Mouse (Mus musculus): Measurements from ENCODE around the gene Tom1l2. TPM values are rescaled to one million over a fixed set of nuclear protein-coding genes. Genes with fewer than 3 reads are reported as not detected.

The Tom1l2 gene
- total and polyA plus RNA-seq, 3 experiments = 4.8 to 10.4 (median 10.4) TPM

GRCm38 (mm10) chr11:60280429-60281414 is 72.0 kb downstream of the Tom1l2 start:
- no peaks in the 10 kb centered on the region for H3K9me3 ChIP-seq (replicated peaks; ENCODE audit: low read length)
- no peaks in the 10 kb centered on the region for H3K27me3 ChIP-seq (replicated peaks)
- no peak overlapping the region for H3K9ac ChIP-seq (ENCODE audit: insufficient read depth, low read depth)
- dilution Hi-C loops (cut with MboI; ENCODE audit: extremely low pct_ligation_motif_present, extremely low pct_unique_long_range_greater_than_20kb, low sequenced_read_pairs) (no loop called here), in situ Hi-C loops (cut with MboI; ENCODE audit: low pct_ligation_motif_present, low pct_unique_long_range_greater_than_20kb, low sequenced_read_pairs) (no loop called here)
- no peak overlapping the region for H3K4me2 ChIP-seq (ENCODE audit: insufficient read depth, low read depth, poor library complexity, severe bottlenecking)
- H3K4me1 ChIP-seq (ENCODE audit: control insufficient read depth in 1 of 2, insufficient read depth in 2 of 2) = peaks cover 0 to 12% of the 10 kb centered on the region in 2 experiments; a peak in 1 of 4 replicates
- no peak for DNase-seq (ENCODE audit: extremely low read depth)
- no peaks in the 10 kb centered on the region for H3K79me2 ChIP-seq (replicated peaks; ENCODE audit: control insufficient read depth, extremely low read depth, insufficient read depth, poor library complexity, severe bottlenecking)
- peaks cover 4 to 15% of the 10 kb centered on the region in 2 experiments for H3K36me3 ChIP-seq (replicated peaks in 1 of 2; ENCODE audit: control insufficient read depth in 1 of 2, insufficient read depth in 1 of 2, low read length in 1 of 2)
- no peak overlapping the region for H3K4me3 ChIP-seq (replicated peaks in 1 of 3; ENCODE audit: low read depth in 2 of 3, low read length in 2 of 3, poor library complexity in 1 of 3)
- H3K27ac ChIP-seq (ENCODE audit: insufficient read depth, low read depth) = no peak overlapping the region
- TF ChIP-seq CHD1 (IDR thresholded peaks at IDR 0.05; ENCODE audit: low read depth, low read length) (no peak), CTCF (conservative IDR thresholded peaks at IDR 0.05 in 1 of 2, IDR thresholded peaks at IDR 0.05 in 1 of 2; ENCODE audit: low read depth in 2 of 2, low read length in 2 of 2) (no peak), CHD2 (IDR thresholded peaks at IDR 0.05; ENCODE audit: low read length) (no peak), BHLHE40 (IDR thresholded peaks at IDR 0.05; ENCODE audit: low read depth, low read length) (no peak), ZKSCAN1 (IDR thresholded peaks at IDR 0.05; ENCODE audit: borderline replicate concordance, low read depth, low read length) (no peak), TCF12 (IDR thresholded peaks at IDR 0.05; ENCODE audit: low read depth, low read length) (no peak), UBTF (IDR thresholded peaks at IDR 0.05; ENCODE audit: low read depth, low read length) (no peak), MEF2A (IDR thresholded peaks at IDR 0.05; ENCODE audit: borderline replicate concordance, low read depth, low read length) (no peak), NELFE (IDR thresholded peaks at IDR 0.05; ENCODE audit: low read depth, low read length) (no peak), MAFK (IDR thresholded peaks at IDR 0.05; ENCODE audit: insufficient replicate concordance, low read length) (no peak), TBP (conservative IDR thresholded peaks at IDR 0.05; ENCODE audit: low read depth, low read length) (no peak)

DNA sequence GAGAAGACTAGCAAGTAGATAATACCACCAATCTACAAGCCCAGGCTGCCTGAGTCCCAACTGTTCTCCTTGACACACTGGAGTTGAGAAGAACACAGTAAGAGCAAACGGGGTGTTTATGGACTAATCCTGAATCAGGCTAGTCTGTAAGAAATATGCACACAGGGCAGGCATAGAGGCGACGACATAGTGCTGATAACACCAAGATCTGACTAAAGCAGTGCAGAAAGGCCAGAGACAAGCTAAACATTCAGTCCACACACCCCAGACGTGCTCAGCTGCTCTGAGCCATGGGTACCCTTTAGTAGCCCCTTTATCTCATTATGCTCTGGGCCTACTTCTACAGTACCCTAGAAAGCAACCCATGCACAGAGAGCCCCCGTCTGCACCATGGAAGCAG is 73.2 kb downstream of the Tom1l2 start:
- DNase-seq (ENCODE audit: extremely low read depth) = no peak
- no peak overlapping the region for H3K4me2 ChIP-seq (ENCODE audit: insufficient read depth, low read depth, poor library complexity, severe bottlenecking)
- TF ChIP-seq NELFE (IDR thresholded peaks at IDR 0.05; ENCODE audit: low read depth, low read length) (no peak), IRF4 (IDR thresholded peaks at IDR 0.05; ENCODE audit: low read depth, low read length) (no peak), NRF1 (IDR thresholded peaks at IDR 0.05; ENCODE audit: low read depth, low read length) (no peak), ETS1 (conservative IDR thresholded peaks at IDR 0.05; ENCODE audit: low read depth, low read length) (no peak), ZKSCAN1 (IDR thresholded peaks at IDR 0.05; ENCODE audit: borderline replicate concordance, low read depth, low read length) (no peak), SIN3A (IDR thresholded peaks at IDR 0.05; ENCODE audit: low read length) (no peak), MYC (IDR thresholded peaks at IDR 0.05; ENCODE audit: low read depth, low read length) (no peak), USF1 (IDR thresholded peaks at IDR 0.05; ENCODE audit: low read depth, low read length) (no peak), MEF2A (IDR thresholded peaks at IDR 0.05; ENCODE audit: borderline replicate concordance, low read depth, low read length) (no peak), MAFK (IDR thresholded peaks at IDR 0.05; ENCODE audit: insufficient replicate concordance, low read length) (no peak), USF2 (conservative IDR thresholded peaks at IDR 0.05; ENCODE audit: low read depth, low read length) (no peak), ZC3H11A (IDR thresholded peaks at IDR 0.05; ENCODE audit: low read depth, low read length) (no peak), UBTF (IDR thresholded peaks at IDR 0.05; ENCODE audit: low read depth, low read length) (no peak), PAX5 (IDR thresholded peaks at IDR 0.05; ENCODE audit: low read length) (no peak), MAX (IDR thresholded peaks at IDR 0.05; ENCODE audit: low read length) (no peak)
- H3K79me2 ChIP-seq (replicated peaks; ENCODE audit: control insufficient read depth, extremely low read depth, insufficient read depth, poor library complexity, severe bottlenecking) = no peaks in the 10 kb centered on the region
- H3K27me3 ChIP-seq (replicated peaks) = no peaks in the 10 kb centered on the region
- dilution Hi-C loops (cut with MboI; ENCODE audit: extremely low pct_ligation_motif_present, extremely low pct_unique_long_range_greater_than_20kb, low sequenced_read_pairs) = no loop called here
- no peak overlapping the region for H3K27ac ChIP-seq (ENCODE audit: insufficient read depth, low read depth)
- H3K4me3 ChIP-seq (replicated peaks in 1 of 3; ENCODE audit: low read depth in 2 of 3, low read length in 2 of 3, poor library complexity in 1 of 3) = no peak overlapping the region
- H3K4me1 ChIP-seq (ENCODE audit: control insufficient read depth in 1 of 2, insufficient read depth in 2 of 2) = peaks cover 0 to 16% of the 10 kb centered on the region in 2 experiments; a peak in 1 of 4 replicates
- H3K36me3 ChIP-seq (replicated peaks in 1 of 2; ENCODE audit: control insufficient read depth in 1 of 2, insufficient read depth in 1 of 2, low read length in 1 of 2) = peaks cover 7 to 15% of the 10 kb centered on the region in 2 experiments
- in situ Hi-C loops (cut with MboI; ENCODE audit: low pct_ligation_motif_present, low pct_unique_long_range_greater_than_20kb, low sequenced_read_pairs) = no loop called here
- no peak overlapping the region for H3K9ac ChIP-seq (ENCODE audit: insufficient read depth, low read depth)
- H3K9me3 ChIP-seq (replicated peaks; ENCODE audit: low read length) = no peaks in the 10 kb centered on the region
